Mouse (Mus musculus): ENCODE results near the gene Olfr885. TPM values are rescaled to one million over a fixed set of nuclear protein-coding genes. Genes with fewer than 3 reads are reported as not detected.

Olfr885 gene
- not detected in 2 replicates for polyA plus RNA-seq (2012; ENCODE audit: insufficient read depth, insufficient read length, low replicate concordance, missing spikeins)

- TF ChIP-seq POLR2A (IDR thresholded peaks at IDR 0.05; ENCODE audit: insufficient read depth, low read depth, low read length) = no peak
- TF ChIP-seq CTCF (IDR thresholded peaks at IDR 0.05; ENCODE audit: insufficient read depth, low read depth, low read length) = no peak
- 90% methylated on average over 3 of the region's 3 CpGs for WGBS
Observed at GRCm38 (mm10) chr9:38061022-38061421, at the start of gene Olfr885. Gene Olfr885 (plus strand): TSS chr9:38061322.

GRCm38 (mm10) chr9:38025508-38025907 lies 35.6 kb upstream of the Olfr885 start, which contains the start of gene Olfr883:
Gene Olfr883 (plus strand): TSS chr9:38025808.
- 84% methylated on average over 1 of the region's 1 CpGs for whole genome bisulfite sequencing
- Histone ChIP-seq H3K27ac (ENCODE audit: insufficient read depth, low read depth, low read length) (no peak within 1 kb of the TSS), H3K4me3 (ENCODE audit: insufficient read depth, low read depth, low read length) (no peak within 1 kb of the TSS), H3K4me1 (ENCODE audit: control insufficient read depth, insufficient read depth, low read length) (no peaks in the 10 kb centered on the region)
- no peak for TF ChIP-seq POLR2A (IDR thresholded peaks at IDR 0.05; ENCODE audit: insufficient read depth, low read depth, low read length)
- no peak for TF ChIP-seq CTCF (IDR thresholded peaks at IDR 0.05; ENCODE audit: insufficient read depth, low read depth, low read length)

More at GRCm38 (mm10) chr9:38061022-38061421, at the start of gene Olfr885:
- no peak within 1 kb of the TSS for H3K4me3 ChIP-seq (ENCODE audit: insufficient read depth, low read depth, low read length)
- no peak within 1 kb of the TSS for H3K27ac ChIP-seq (ENCODE audit: insufficient read depth, low read depth, low read length)
- H3K4me1 ChIP-seq (ENCODE audit: control insufficient read depth, insufficient read depth, low read length) = no peaks in the 10 kb centered on the region

GRCm38 (mm10) chr9:38046255-38046654 lies 14.9 kb upstream of the Olfr885 start, which contains the start of gene Olfr884:
Gene Olfr884 (plus strand): TSS chr9:38046555.
- no peaks in the 10 kb centered on the region for H3K4me1 ChIP-seq (ENCODE audit: control insufficient read depth, insufficient read depth, low read length)
- 63% methylated on average over 1 of the region's 1 CpGs for WGBS
- no peak within 1 kb of the TSS for H3K27ac ChIP-seq (ENCODE audit: insufficient read depth, low read depth, low read length)
- no peak within 1 kb of the TSS for H3K4me3 ChIP-seq (ENCODE audit: insufficient read depth, low read depth, low read length)
- TF ChIP-seq CTCF (IDR thresholded peaks at IDR 0.05; ENCODE audit: insufficient read depth, low read depth, low read length) (no peak), POLR2A (IDR thresholded peaks at IDR 0.05; ENCODE audit: insufficient read depth, low read depth, low read length) (no peak)

- Histone ChIP-seq H3K27ac (ENCODE audit: insufficient read depth, low read depth, low read length) (no peak within 1 kb of the TSS), H3K4me1 (ENCODE audit: control insufficient read depth, insufficient read depth, low read length) (no peaks in the 10 kb centered on the region), H3K4me3 (ENCODE audit: insufficient read depth, low read depth, low read length) (no peak within 1 kb of the TSS)
- 80% methylated on average over 1 of the region's 1 CpGs for WGBS
- TF ChIP-seq CTCF (IDR thresholded peaks at IDR 0.05; ENCODE audit: insufficient read depth, low read depth, low read length) = no peak
Observed at GRCm38 (mm10) chr9:38083772-38084171, 22.6 kb downstream of the Olfr885 start, which contains the start of gene Olfr887. Gene Olfr887 (plus strand): TSS chr9:38084072.

- no peak within 1 kb of the TSS for H3K27ac ChIP-seq (ENCODE audit: insufficient read depth, low read depth, low read length)
- WGBS = 88% methylated on average over 1 of the region's 1 CpGs
- no peaks in the 10 kb centered on the region for H3K4me1 ChIP-seq (ENCODE audit: control insufficient read depth, insufficient read depth, low read length)
- no peak within 1 kb of the TSS for H3K4me3 ChIP-seq (ENCODE audit: insufficient read depth, low read depth, low read length)
- no peak for TF ChIP-seq CTCF (IDR thresholded peaks at IDR 0.05; ENCODE audit: insufficient read depth, low read depth, low read length)
- no peak for TF ChIP-seq POLR2A (IDR thresholded peaks at IDR 0.05; ENCODE audit: insufficient read depth, low read depth, low read length)
Observed at GRCm38 (mm10) chr9:38107828-38108227, 46.7 kb downstream of the Olfr885 start, which contains the start of gene Olfr888. Gene Olfr888 (plus strand): TSS chr9:38108128.

Other genes with a start within 250 kb of the Olfr885 start
- gene Olfr877, start 207.1 kb upstream of the Olfr885 start, polyA plus RNA-seq (2012; ENCODE audit: insufficient read depth, insufficient read length, low replicate concordance, missing spikeins) = not detected in 2 replicates
- gene Olfr145, start 164.6 kb upstream of the Olfr885 start, polyA plus RNA-seq (2012; ENCODE audit: insufficient read depth, insufficient read length, low replicate concordance, missing spikeins) = not detected in 2 replicates
- not detected in 2 replicates for gene Olfr878, start 143.5 kb upstream of the Olfr885 start, polyA plus RNA-seq (2012; ENCODE audit: insufficient read depth, insufficient read length, low replicate concordance, missing spikeins)
- not detected in 2 replicates for gene Olfr881, start 69.5 kb upstream of the Olfr885 start, polyA plus RNA-seq (2012; ENCODE audit: insufficient read depth, insufficient read length, low replicate concordance, missing spikeins)
- gene Olfr883, start 35.5 kb upstream of the Olfr885 start, polyA plus RNA-seq (2012; ENCODE audit: insufficient read depth, insufficient read length, low replicate concordance, missing spikeins) = not detected in 2 replicates
- not detected in 2 replicates for gene Olfr884, start 14.8 kb upstream of the Olfr885 start, polyA plus RNA-seq (2012; ENCODE audit: insufficient read depth, insufficient read length, low replicate concordance, missing spikeins)
- not detected in 2 replicates for gene Olfr887, start 22.8 kb downstream of the Olfr885 start, polyA plus RNA-seq (2012; ENCODE audit: insufficient read depth, insufficient read length, low replicate concordance, missing spikeins)
- gene Olfr888, start 46.8 kb downstream of the Olfr885 start, polyA plus RNA-seq (2012; ENCODE audit: insufficient read depth, insufficient read length, low replicate concordance, missing spikeins) = not detected in 2 replicates
- not detected in 2 replicates for gene Olfr889, start 53.9 kb downstream of the Olfr885 start, polyA plus RNA-seq (2012; ENCODE audit: insufficient read depth, insufficient read length, low replicate concordance, missing spikeins)
- gene Olfr890, start 81.2 kb downstream of the Olfr885 start, polyA plus RNA-seq (2012; ENCODE audit: insufficient read depth, insufficient read length, low replicate concordance, missing spikeins) = not detected in 2 replicates
- gene Olfr891, start 119.5 kb downstream of the Olfr885 start, polyA plus RNA-seq (2012; ENCODE audit: insufficient read depth, insufficient read length, low replicate concordance, missing spikeins) = not detected in 2 replicates
- gene Olfr893, start 147.0 kb downstream of the Olfr885 start, polyA plus RNA-seq (2012; ENCODE audit: insufficient read depth, insufficient read length, low replicate concordance, missing spikeins) = not detected in 2 replicates
- not detected in 2 replicates for gene Olfr894, start 156.7 kb downstream of the Olfr885 start, polyA plus RNA-seq (2012; ENCODE audit: insufficient read depth, insufficient read length, low replicate concordance, missing spikeins)
- gene Olfr143, start 191.5 kb downstream of the Olfr885 start, polyA plus RNA-seq (2012; ENCODE audit: insufficient read depth, insufficient read length, low replicate concordance, missing spikeins) = not detected in 2 replicates
- gene Olfr895, start 206.5 kb downstream of the Olfr885 start, polyA plus RNA-seq (2012; ENCODE audit: insufficient read depth, insufficient read length, low replicate concordance, missing spikeins) = not detected in 2 replicates
- not detected in 2 replicates for gene Olfr896-ps1, start 229.8 kb downstream of the Olfr885 start, polyA plus RNA-seq (2012; ENCODE audit: insufficient read depth, insufficient read length, low replicate concordance, missing spikeins)

Data from olfactory bulb, adult 2 months (tissue).